Mouse (Mus musculus): ENCODE results near the gene Cdc14a.
A peak's percentile ranks its signal among the peaks of the same experiment; 100 is the strongest.

Gene Cdc14a

DNA sequence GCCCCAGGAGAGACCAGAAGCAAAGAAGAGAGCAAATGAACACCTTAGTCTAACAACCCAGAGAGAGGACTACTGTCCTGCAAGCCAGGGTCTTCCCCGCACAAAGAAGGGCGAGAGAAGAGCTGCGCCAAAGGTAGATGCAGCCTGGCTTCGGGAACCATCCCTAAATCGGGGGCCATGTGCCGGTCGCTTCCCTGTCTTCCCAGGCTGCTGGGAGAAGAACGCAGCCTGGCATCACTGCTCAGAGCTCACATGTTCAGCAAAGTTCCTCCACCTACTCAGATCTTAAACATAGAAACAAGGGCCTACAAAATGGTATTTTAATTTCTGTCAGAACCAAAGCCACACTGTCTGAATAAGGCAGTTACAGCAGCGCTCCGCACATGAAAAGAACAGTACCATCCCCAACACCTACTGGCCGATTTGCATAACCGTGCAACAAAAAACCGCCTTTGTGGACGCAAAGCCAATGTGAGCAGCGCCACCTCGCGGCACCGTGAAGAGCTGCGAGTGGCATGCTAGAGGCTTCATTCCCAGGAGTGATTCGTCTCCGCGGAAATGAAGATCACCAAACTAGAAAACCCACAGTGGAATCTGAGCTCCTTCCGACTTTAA, 96.7 kb downstream of the Cdc14a start:
- peak; percentile 79 for DNase-seq

DNA sequence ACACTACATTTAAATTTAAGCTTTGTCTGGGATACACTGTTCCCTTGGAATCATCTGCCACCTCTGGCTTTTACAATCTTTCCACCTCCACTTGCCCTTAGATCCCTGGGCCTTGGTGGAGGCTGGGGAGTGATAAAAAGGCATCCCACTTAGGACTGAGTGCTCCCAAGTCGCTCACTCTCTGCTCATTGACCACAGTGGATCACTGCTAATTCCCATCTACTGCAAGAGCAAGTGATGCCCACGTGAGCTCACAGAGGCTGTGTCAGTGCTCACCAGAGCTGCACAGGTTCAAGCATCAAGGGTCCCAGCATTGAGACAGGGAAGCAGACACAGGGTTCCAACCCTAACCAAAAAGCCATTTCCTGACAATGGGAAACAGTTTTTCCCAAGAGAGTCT, 98.3 kb downstream of the Cdc14a start:
- no peak for DNase-seq

DNA sequence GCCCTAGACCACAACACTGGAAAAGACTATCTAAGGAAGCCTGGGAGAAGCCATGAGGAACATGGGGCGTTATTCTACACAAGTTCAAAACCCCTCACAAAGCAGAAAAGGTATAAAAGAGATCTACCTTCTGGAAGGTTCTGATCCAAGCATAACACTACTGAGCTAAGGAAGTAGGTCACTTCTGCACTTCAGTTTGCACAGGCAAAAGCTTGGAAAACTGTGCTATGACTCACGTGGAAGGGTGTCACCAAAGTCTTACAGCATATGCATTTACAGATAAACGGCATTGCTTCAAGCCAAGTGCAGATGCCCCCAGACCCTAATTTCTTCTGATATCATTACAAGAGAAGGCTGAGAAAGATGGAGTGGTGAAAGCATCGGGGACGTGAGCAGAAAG, 104.1 kb downstream of the Cdc14a start:
- DNase-seq = no peak

DNA sequence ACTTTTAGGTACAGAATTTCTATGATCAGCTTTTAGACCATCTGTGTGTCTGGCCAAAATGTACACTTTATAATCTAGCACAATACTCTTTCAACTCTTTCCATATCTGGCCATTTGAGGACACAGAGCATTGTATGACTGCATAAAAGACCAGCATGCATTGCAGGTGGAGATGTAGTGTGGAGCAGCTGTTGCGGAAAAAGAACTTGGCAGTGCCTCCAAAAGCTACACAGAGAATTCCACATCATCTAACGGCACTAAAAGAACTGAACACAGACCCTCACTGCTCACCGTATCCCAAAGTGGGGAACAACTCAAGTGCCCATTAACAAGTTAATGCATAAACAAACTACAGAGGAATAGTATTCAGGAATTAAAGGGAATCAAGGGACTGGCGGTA, 112.0 kb downstream of the Cdc14a start:
- no peak for DNase-seq

DNA sequence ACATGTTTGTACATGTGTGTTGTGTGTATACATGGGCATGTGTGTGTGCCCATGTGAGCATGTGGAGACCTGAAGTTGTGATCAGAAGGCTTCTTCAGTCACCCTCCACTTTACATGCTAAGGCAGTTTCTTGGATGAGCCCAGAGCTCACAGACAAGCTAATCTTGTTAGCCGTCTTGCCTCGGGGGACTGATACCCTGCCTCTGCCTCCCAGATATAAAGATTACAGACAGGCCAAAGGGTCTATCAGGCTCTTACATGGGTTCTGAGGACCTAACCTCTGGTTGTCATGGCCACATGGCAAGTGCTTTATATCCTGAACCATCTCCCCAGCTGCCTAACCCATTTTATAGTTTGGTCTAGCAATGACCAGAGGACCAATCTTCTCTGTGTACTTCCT, 112.7 kb downstream of the Cdc14a start:
- no peak for DNase-seq

DNA sequence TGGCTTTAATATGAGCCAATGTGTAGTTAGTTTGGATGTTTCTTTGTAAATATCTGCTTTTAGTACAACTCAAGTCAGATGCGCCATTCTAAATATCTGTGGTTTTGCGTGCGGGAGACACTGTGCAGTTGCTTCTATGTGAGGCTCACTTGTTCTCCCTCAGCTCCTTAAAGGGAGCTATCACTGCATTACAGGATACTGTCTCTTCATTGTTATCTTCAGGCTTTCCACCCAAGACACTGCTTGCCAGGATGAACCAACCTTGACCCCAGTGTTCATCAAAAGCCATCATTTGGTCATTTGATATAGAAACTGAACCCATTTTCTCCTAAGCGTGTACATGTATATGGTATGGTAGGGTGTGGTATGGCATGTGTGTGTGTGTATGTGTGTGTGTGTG, 113.2 kb downstream of the Cdc14a start:
- DNase-seq = no peak

DNA sequence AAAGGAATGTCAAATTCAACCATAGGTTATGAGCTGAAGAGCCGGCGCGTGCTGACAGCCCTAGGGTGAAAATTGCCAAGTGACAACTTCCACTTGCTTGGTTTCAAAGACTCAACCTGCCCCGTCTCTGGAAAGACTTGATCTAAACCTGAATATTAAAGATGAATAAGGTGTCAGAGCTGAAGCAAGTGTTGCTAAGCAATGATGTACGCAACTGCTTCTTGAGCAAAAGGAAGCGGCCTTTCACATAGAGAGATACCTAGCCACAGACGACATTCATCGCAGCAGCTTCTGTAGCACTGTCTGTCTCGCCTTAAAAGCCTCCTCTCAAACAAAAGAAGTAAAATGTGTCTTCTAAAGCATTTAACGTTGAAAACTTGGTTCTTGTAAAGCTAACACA, 113.8 kb downstream of the Cdc14a start:
- DNase-seq = no peak

DNA sequence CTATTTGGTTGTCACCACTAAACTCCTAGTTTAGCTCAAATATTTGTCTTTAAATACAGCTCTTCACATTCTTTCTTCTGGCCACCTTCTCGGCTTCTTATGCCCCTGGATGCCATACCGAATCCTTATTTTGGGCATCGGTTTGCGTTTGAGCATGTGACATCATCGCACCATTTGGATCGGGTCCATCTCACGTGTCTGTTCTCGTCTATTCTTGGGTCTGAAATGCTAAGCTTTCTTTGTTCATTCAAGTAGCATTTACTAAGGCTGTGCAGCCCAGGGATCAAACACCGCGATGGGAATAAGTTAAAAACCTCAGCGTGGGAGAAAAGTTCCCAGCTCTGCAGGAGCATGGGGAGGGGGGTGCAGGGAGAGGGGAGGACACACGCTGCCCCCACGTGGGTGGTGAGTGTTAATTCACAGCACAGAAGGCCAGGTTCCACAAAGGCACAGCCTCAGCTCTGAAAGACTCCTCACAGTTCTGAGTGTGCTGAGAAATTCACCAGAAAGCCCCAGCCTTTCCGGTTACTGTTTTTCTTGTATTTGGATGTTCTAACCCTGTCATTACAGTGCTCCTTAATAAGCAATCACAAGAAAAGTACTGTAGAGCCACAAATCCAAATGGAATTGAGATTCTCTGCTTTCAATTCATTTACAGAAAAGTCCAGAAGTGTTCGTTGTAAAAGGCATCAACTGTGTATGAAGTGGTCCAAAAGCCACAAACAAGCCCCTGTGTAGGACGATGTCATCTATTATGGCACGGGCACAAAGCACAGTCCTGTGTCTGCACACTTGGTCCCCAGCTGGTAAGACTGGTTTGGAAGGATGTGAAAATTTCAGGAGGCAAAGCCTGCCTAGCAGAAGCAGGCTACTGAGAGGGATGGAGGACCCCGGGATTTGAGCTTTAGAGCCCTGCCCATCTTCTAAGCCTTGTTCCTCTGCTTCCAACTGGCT, 118.8 kb downstream of the Cdc14a start:
- DNase-seq = no peak

DNA sequence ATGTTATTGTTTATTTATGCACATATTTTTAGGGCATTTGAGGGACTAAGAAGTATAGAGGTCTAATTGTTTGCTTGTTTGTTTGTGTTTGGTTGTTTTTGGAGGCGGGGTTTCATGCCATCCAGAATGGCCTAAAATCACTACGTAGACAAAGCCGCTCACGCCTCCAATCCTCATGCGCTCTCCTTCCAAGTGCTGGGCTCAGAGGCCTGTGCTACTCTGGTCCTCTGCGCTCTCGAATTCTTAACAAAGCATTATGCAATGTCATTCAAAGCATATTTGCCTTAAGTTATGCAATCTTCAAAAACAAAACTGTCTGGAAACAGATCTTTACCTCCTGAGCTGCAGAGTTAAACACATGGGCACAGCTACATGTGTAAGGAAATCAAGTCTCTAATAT, 121.3 kb downstream of the Cdc14a start:
- DNase-seq = no peak

DNA sequence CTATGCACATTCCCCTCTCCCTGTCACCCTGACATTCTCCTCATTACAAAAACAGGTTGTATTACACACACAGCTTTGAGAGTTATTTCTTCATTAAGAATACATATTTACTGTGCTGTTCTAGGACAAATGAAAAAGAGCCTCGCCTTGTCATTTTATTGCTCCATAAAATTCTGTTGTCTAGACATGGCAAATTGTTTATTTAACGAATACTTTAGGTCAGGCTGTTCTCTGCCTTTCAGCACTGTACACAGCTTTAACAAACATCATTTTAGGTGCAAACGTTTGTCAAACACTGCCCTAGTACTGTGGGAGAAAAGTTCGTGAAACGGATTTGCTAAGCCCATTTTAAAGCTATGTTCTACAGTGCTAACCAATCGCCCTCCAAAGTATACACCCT, 122.1 kb downstream of the Cdc14a start:
- no peak for DNase-seq

DNA sequence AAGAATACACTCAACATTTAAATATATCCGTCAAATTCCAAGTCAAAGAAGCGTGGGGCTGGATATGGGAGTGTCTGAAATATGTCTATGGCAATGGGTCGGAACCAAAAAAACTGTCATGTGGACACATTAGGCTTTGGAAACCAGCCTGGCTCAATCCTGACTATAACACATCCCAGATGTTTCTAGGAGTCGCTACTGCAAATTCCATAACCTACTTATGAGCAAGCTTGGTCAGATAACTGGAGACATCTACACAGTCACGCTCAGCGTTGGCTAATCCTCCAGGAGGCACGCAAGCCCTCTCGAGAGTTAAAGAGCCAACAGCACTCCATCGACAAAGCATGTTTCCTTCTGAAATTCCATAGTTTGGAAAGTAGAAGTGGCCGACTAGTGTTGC, 125.1 kb downstream of the Cdc14a start:
- DNase-seq = no peak

DNA sequence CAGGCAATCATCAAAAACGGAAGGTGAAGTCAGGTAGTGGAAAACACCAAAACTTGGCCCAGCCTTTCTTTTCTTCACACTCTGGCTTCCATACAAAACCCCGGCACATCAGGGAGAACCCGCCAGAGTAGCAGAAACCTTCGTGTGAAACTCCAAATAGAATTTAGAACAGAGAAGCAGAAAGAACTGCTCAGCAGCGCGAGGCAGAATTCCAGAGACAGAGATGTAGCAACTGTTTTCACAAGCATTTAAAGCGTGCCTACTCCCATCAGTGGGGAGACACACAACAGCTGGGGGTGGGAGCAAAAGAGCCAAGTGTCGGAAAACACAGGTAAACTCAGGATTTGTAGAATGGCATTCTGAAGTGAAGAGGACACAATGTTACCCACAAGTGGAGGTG, 125.8 kb downstream of the Cdc14a start:
- DNase-seq = no peak

DNA sequence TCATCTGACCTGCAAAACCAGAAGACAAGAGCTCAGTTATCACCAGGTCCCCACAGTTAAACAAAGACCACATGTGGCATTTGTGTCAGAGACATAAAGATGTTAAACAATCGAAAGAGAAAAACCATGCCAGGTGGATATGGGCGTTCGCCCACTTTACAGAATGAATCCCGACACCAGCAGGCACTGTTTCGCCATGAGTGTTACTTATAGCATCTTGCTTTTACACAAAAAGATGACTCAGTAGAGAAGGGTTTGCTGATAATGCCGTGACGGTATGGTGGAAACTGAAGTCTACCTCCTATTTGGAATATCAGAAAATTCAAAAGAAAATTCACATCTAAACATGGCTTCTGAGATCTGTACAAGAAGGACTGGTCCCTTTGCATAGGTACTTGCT, 126.7 kb downstream of the Cdc14a start:
- no peak for DNase-seq

DNA sequence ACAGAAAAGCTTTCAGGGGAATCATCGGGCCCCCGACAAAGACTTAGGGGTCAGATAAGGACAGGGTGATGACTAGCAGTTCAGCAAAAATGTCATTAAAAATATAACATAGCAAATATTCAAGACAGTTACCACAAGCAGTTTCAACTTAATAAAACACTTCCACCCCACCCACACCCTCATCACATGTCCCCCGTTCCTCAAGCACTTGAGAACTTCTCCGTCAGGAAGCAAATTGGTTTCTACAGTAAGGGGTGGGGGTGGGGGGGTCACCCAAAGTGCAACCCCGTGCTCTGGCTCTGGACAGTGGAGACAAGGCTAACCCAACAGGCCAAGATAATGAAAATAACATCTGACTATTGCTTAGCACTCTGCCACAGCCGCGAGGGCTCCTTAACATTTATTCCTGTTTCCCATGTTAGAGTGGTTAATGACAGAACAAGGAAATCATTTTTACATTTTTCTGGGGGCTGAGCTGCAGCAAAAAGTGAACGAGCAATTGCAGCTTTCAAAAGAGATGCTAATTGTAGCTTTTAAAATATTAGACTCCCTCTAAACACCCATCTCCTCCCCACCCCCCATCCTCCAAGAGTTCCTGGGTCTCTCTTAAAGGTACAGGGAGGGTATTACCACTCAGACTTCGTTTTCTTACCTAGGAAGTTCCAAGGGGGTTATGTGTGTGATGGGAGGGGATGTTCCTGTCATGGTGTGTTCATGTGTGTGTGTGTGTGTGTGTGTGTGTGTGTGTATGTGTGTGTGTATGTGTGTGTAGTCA, 133.6 kb downstream of the Cdc14a start:
- no peak for DNase-seq

DNA sequence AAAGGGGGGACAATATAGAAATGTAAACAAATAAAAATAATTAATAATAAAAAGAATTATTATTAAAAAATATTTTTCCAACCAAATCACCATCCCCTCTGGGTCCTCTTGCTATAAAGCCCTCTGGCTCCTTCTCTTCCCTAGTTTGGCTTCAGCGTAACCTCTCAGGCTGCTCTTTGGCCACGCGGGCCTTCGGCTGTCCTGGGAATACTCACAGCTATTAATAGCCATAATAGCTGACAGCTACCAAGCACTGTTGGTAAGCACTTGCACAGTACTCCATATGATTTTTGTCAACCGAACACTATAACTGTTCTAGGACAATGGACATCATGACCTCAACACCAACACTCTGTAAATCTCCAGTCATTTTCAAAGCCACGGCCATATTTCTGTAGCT, 135.0 kb downstream of the Cdc14a start:
- no peak for DNase-seq

DNA sequence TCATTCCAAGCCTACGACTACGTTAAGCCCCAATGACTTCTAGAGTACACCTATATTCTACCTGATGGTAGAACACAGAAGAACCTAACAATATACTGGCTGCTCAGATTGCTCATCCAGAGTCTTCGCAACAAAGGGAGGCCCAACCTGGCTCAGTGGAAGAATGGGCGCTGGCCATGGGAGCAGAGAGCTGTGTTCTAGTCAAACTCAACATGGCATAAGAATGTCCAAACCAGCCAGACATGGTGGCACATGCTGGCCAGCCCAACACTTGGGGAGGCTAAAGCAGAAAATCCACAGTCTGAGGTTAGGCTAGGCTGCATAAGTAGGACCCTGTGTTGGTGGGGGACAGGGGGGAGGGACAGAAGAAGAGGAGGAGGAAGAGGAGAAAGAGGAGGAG, 139.1 kb downstream of the Cdc14a start:
- no peak for DNase-seq

DNA sequence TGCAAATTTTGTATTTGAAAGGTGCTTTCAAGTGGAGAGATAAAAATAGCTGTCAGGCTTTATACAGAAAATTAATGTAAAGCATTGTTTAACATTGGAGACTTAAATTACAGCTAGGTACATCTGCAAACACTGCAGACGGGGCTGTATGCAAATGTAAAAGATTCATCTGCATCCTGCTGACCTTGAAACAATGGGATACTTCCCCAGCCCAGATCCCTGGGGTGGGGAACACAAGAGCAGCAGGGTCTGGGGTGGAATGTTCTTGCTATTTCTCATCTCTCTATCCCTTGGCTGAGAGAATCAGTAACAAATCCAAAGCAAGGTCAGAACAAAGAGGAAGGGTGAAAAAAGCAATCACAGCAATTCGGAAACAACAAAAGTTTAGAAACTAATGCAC, 139.8 kb downstream of the Cdc14a start:
- no peak for DNase-seq

DNA sequence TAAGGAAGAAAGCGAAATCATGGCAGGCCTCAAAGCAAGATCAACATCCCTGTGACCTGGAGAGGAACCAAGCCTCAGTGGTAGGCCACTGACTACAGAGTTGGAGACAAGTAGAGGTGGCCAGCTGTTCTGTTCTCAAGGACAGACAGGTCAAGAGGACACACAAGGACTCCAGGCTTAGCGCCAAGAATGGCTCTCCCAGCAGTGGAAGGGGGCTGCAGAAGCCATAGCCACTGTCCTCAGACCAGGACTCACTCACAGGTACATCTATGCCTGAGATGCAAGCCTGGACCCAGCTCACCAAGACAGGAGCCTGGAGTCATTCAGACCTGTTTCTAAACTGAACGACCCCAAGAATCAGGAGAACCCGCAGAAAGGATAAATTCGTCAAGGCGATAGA, 142.2 kb downstream of the Cdc14a start:
- DNase-seq = no peak

DNA sequence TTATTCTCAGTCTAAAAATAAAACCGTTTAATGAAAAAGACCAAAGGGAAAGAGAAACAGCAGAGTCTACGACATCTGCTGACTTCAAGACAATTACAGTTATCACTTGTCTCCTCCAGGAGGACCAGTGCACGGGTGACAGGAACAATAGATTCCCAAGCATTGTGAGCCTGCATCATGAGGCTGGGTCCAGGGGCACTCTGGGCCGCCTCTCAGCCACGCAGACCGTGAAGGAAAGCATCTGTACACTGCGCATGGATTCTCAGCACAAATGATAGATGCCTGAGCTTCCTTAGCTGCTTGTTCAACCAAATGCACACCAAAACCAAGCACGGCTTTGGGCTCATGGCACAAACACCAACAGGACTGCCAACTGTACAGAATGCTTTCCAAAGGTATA, 146.7 kb downstream of the Cdc14a start:
- DNase-seq = no peak

DNA sequence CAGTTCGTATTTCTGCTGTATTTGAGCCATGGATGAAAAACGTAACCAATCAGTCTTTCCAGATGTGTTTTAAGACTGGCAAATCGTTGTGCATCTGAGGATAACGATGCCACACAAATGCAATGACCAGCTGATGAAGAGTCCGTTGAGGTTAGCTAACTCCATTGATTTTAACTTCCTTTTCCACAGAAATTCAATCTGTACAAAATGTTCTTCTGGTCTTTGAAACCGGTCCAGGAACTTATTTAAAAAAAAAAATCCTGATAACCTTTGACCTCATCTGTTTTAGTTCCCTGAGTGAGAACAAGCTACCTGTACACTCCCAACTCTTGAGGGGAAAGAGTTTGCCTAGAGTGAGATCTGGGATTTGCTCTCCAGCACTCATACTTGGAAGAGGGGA, 152.2 kb downstream of the Cdc14a start:
- DNase-seq = no peak

DNA sequence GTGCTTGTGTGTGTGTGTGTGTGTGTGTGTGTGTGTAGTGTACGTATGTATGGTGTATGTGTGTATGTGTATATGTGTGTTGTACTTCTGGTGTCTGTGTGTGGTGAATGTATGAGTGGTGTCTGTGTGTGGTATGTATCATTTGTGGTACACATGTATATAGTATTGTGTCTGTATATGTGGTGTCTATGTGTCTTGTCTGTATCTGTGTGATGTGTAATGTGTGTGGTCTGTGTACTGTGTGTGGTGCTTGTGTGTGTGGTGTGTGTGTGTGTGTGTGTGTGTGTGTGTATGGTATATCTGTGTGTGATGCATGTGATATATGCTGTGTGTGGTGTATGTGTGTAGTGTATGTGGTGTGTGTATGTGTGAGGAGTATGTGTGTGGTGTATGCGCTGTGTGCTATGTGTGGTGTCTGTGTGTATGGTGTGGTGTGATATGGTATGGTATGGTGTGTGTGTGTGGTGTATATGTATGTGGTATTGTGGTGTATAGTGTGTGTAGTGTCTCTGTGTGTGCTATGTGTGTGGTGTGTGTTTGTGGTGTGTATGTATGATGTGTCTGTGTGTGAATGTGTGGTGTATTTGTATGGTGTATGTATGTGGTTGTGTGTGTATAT, 156.7 kb downstream of the Cdc14a start:
- no peak for DNase-seq

DNA sequence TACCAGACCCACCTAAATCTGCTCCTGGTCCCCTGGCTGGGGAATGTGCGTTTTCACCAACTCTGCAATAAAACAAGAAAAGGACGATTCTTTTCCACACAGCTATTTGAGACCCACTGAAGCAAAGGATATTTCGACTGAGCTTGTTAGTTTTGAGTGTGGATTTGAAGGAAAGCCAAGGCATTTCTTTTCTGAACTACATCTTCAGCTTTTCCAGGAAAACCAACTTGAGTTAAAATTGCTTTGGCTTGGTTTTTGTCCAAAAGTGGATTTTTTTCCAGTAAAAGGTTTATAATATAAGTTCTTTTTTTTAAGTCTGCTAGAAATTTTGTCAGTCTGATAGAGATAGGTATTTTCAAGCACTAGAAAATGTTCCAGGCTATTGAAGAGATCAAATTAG, 157.5 kb downstream of the Cdc14a start:
- DNase-seq = no peak

DNA sequence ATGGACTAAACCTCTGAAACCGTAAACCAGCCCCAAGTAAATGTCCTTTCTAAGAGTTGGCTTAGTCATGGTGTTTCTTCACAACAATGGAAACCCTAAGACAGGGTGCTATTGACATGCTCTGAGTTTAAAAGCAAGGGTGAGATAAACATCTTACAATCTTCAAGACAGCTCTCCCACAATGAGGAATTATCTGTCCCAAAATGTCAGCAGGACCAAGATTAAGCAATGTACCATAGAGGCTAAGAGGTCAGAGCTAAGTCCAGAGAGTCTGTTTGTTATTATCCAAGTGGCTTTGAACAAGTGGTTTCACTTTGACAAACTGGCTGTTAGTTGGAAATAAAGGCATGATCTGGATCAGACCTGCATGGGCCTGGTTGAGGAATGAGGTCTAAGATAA, 159.9 kb downstream of the Cdc14a start:
- DNase-seq = no peak

All from cerebellum, adult 11-12 months (tissue).